Mouse (Mus musculus) granulocyte monocyte progenitor cell, adult 5-6 weeks (primary cell): ENCODE results near the gene Reps2. TPM values are rescaled to one million over a fixed set of nuclear protein-coding genes. Genes with fewer than 3 reads are reported as not detected.

Source experiments
- ATAC-seq: replicated peaks from 2 replicates; pipeline ENCODE4 v1.8.0; 2016; ENCODE audit warnings: mild to moderate bottlenecking, moderate TSS enrichment, inconsistent platforms; ENCODE audit not compliant: poor library complexity, severe bottlenecking
- total RNA-seq, 2 experiments: library from RNA; stranded (forward) in 1 of 2; stranded (reverse) in 1 of 2; fragments of 200-712, 200-1000 nt in 1 of 2; fragments of >200 nt in 1 of 2; fragmentation: Nextera tagmentation in 1 of 2; gene quantifications; 2 replicates each; pipeline ENCODE4 v1.2.3; 2014 to 2017

Reps2 gene
- total RNA-seq (2014; fragmentation: Nextera tagmentation) = not detected in 2 replicates
- total RNA-seq (2017) = 0.09 and 0.15 TPM in 2 replicates

- ATAC-seq = peak; percentile 94
Observed at GRCm38 (mm10) chrX:162643091-162643788, at the start of gene Reps2. Gene Reps2, minus strand, starts transcription at chrX:162643649.

DNA sequence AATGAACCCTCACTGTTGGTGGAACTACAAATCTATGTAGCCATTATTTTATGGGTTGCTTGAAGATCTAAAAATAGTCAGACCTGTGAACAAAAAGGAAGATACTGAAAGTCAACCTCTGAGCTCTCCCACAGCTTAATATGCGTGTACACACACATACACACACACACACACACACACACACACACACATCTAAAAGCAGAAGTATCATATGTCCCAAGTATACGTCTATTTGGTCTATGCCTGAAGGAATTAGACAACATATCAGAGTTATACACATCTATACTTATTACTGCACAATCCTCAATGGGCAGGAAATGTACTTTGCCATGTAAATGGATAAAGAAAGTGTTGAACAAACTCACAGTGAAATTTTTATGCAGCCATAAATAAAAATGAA lies 47.8 kb upstream of the Reps2 start:
- ATAC-seq = no peak

DNA sequence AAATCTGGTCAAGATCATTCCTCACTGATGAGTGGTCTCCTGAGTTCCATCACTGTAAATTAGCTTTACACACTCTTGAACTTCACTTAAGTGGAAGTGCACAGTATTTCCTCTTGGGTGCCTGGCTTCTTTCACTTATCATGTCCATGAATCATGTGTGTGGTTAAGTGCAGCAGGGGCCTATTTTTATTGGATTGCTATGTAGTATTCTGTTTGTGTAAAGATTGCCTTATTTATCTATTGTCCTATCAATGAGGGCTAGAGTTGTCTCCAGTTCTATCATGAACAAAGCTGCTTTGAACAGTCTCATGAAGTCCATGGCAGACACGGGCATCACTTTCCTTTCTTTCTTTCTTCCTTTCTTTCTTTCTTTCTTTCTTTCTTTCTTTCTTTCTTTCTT lies 41.9 kb upstream of the Reps2 start:
- no peak for ATAC-seq

GRCm38 (mm10) chrX:162679506-162679905 lies 36.1 kb upstream of the Reps2 start:
- no peak for ATAC-seq

- no peak for ATAC-seq
Observed at GRCm38 (mm10) chrX:162678820-162679219, 35.4 kb upstream of the Reps2 start.

DNA sequence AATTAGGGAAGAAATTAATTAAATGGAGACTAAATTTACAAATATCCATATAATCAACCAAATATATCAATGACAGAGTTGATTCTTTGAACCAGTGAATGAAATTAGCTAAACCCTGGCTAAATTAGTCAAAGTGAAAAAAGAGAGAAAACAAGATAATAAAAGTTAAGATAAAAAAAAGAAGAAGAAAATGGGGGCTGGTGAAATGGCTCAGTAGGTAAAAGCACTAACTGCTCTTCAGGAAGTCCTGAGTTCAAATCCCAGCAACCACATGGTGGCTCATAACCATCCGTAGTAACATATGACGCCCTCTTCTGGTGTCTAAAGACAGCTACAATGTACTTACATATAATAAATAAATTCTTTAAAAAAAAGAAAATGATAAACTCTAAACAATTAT lies 22.7 kb upstream of the Reps2 start:
- ATAC-seq = no peak

DNA sequence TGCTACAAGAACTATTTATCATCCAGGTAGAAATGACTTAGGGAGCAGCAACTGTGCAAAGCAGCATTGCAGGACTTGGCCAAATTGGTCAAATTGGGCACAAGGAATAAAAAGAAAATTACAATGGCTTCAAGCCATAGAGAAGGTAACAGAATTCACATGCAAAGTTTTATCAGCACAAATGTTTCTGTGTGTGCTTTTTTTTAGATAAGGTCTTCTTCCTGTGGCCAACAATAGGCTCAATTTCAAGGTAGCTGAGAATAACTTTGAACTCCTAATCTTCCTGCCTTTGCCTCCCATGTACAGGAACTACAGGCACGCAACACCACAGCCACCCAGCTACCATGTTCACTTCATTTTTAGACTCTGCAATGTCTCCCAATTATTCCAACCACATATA lies 16.7 kb upstream of the Reps2 start:
- no peak for ATAC-seq

DNA sequence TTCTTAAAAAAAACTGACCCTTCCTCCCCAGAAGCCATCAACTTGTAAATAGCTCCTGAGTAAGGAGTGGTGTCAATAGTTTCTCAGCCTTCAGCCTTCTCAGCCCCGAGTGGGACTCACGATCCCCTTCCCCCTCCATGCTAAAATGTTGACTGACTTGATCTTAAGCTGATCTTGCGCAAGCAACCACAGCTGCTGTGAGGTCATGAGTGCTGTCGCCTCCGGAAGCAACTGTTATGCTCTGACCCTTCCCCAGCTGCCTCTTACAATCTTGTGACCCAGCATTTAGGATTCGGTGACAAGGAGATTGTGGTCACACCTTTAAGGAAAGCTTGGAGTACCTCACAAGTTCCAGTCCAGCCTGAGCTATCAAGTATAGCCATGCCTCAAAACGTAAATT lies 10.1 kb upstream of the Reps2 start:
- ATAC-seq = peak; percentile 99

DNA sequence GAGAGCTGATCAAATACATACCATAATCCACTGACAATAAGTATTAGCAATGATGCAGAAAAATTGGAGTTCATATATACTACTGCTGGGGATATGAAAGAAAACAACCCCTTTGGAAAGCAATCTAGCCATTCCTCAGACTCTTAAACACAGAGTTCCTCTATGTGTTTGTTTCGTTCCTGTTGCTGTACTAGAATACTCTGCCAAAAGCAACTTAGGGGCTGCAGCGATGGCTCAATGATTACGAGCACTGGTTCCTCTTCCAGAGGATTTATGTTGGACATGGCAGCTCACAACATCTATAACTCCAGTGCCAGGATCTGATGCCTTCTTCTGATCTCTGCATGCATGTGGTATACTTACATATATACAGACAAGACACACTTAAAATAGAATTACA lies 9.0 kb upstream of the Reps2 start:
- ATAC-seq = peak; percentile 79

DNA sequence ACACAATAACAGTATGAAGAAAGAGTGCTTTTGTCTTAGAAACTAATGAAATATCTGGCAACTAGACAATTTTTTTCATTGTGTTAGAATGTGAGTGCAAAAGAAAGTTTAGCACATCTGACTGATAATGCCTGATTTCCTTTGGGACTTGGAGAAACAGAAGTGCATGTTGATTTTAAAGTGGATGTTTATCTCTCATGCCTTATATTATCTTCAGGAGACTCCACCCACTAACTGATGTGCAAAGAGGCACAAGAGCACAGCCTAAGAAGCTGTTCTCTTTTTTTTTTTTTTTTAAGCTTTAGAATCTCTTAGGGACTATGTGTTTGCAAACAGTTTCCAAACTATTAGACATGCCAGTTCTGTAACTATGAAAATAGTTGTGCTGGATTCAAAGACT lies 7.7 kb upstream of the Reps2 start:
- ATAC-seq = no peak

DNA sequence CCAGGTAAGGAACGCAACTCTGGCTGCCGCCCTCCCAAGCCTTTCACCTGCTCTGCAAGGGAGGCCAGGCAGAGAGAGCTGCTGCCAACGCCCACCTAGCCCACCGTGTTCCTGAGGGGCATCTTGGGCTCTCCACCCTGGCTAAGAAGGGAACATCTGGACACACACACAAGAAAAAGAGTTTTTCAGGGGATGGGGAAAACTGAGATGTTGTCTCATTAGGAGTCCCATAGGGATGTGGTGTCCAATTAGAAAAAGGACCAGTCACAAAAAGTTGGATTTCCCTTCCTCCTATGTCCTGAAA lies 292 bp upstream of the Reps2 start:
- ATAC-seq = no peak

DNA sequence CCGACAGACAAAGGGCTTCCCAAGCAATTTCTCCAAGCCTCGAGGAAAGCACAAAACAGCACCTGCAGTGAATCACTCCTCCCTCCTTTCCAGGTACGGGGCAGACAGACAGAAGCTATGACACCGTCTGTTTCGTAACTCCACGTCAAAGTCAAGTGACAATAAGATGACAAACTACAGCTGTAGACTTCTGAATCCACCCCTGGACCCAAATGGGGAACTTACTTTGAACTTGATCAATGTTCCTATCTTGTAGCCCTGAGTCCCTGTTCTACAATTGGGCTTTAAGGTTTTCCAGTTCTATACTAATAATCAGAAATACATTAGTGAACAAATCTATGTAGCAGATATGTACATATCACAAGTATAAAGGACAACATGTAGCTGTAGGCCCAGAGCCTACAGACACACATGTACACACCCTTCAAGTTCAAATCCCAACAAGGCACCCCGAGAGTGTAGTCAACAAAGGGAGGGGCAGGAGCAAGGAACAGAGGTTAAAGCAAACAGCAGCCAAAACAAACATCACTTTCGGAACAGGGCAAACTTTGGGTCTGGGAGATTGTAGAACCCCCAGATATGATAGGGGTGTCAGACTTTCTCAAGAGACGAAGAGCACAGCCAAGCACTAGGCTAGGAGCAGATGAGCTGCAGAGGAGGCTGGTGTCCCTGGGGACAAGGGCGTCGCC lies 903 bp downstream of the Reps2 start:
- peak; percentile 41; the same call in 1 of the 2 replicates for ATAC-seq

- no peak for ATAC-seq
Observed at GRCm38 (mm10) chrX:162641764-162642163, 1.7 kb downstream of the Reps2 start.

- no peak for ATAC-seq
Observed at GRCm38 (mm10) chrX:162635159-162635558, 8.3 kb downstream of the Reps2 start.

DNA sequence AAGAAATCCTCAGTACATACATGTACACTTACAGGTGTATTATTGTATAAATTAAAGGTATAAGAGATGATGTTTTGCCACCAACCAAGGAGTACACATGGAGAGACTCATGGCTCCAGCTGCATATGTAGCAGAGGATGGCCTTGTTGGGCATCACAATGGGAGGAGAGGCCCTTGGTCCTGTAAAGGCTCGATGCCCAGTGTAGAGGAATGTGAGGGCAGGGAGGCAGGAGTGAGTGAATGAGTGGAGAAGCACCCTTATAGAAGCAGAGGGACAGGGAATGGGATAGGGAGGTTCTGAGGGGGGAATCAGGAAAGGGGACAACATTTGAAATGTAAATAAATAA lies 21.4 kb downstream of the Reps2 start:
- ATAC-seq = no peak

DNA sequence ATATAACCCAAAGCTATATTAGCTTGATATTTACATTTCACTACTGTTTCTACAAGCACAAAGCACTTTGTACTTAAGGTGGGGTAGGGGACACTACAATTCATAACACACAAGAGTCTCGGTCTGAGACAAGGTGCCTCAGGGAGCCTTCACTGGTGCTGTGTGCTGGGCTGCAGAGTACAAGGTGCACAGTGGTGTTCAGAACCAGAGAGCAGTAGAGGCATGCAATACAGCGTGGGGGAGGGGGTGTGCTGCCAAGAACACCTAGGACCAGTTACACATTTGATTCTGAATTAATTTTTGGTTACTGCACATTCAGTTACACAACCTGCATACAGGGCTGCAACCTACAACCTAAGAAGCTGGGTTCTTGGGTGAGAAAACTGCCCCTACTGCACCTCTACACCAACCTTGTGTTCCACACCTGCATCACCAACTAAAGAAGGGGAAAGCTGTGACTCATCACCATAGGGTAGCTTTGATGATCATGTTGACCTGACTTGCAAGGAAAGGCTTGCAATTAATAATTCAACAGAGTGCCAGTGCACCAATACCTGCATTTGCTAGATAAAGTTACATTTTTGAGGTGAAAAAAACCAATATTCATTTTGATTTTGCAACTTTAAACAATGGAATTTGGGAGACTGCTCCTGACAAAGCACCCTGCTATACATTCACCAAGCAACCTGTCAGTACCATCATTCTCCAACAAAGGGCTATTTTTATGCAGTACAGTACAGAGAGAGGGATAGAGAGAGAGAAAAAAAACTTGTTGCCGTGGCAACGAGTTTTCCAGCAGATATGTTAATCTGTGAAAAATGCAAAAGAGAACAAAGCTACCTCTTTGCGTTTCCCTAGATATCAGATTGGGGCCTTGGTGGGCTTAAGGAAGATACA lies 22.0 kb downstream of the Reps2 start:
- no peak for ATAC-seq

GRCm38 (mm10) chrX:162619705-162620104 lies 23.7 kb downstream of the Reps2 start:
- no peak for ATAC-seq

DNA sequence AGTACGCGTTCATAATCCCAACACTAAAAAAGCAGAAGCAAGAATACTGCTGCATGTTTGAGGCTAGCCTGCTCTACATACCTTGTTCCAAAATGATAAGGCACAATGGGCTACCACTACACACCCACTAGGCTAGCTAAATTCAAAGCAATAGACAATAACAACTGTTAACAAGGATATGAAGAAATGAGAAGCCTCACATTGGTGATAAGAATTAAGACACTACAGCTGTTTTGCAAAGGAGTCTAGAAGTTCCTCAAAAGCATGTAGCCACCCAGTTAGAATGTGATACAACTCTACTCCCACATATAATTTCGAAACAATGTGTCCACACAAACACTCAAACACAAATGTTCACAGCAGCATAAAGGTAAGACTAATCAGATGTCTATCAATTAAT lies 24.9 kb downstream of the Reps2 start:
- ATAC-seq = peak; percentile 78

DNA sequence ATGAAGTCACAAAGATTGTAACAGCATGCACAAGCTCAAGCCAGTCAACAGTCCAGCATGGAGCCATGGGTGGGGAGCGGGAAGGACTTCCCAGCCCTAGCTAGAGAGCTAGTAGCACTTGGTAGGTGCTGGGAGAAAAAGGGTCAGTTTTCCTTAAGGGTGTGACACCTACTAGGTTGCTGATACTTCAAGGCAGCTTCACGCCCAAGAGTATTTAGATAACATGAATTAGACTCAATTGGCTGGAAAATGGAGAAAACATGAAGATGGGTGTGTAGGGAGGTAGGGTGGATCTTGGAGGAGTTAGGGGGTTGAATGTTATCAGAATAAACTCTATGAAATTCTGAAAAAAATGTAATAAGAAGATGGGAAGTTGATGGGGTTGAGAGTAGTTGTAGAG lies 37.3 kb downstream of the Reps2 start:
- no peak for ATAC-seq

- ATAC-seq = no peak
Observed at GRCm38 (mm10) chrX:162599666-162600065, 43.8 kb downstream of the Reps2 start.
